Mouse (Mus musculus) spleen, adult 18-20 months (tissue): ENCODE results near the gene Nudt2.

ENCODE experiments used
- DNase-seq, 2 experiments: peaks; one replicate each; pipeline ENCODE4 v3.0.0; 2022; ENCODE audit warnings: mixed read lengths in 2 of 2

Gene Nudt2

GRCm38 (mm10) chr4:41522788-41523187 lies 57.8 kb downstream of the Nudt2 start:
- DNase-seq = peak in 1 of 2 experiments; percentile 26

- DNase-seq = no peak
Measured at GRCm38 (mm10) chr4:41523839-41524238, 58.9 kb downstream of the Nudt2 start.

GRCm38 (mm10) chr4:41524829-41525228 lies 59.9 kb downstream of the Nudt2 start:
- DNase-seq = no peak

- no peak for DNase-seq
Measured at GRCm38 (mm10) chr4:41526553-41526952, 61.6 kb downstream of the Nudt2 start.

GRCm38 (mm10) chr4:41527076-41527475 lies 62.1 kb downstream of the Nudt2 start:
- DNase-seq = no peak

- DNase-seq = no peak
Measured at GRCm38 (mm10) chr4:41527996-41528395, 63.0 kb downstream of the Nudt2 start.
